Mouse (Mus musculus) liver, embryonic 14.5 days (tissue): ENCODE results near the gene Ptpa.

Experiments
- CTCF ChIP-seq: IDR thresholded peaks from 2 replicates; pipeline ENCODE4 v1.5.1; 2016; ENCODE audit warnings: antibody characterized with exemption, low read depth, control low read depth
- EP300 ChIP-seq: IDR thresholded peaks from 2 replicates; pipeline ENCODE4 v1.6.1; 2016; ENCODE audit warnings: antibody characterized with exemption, low read depth

DNA sequence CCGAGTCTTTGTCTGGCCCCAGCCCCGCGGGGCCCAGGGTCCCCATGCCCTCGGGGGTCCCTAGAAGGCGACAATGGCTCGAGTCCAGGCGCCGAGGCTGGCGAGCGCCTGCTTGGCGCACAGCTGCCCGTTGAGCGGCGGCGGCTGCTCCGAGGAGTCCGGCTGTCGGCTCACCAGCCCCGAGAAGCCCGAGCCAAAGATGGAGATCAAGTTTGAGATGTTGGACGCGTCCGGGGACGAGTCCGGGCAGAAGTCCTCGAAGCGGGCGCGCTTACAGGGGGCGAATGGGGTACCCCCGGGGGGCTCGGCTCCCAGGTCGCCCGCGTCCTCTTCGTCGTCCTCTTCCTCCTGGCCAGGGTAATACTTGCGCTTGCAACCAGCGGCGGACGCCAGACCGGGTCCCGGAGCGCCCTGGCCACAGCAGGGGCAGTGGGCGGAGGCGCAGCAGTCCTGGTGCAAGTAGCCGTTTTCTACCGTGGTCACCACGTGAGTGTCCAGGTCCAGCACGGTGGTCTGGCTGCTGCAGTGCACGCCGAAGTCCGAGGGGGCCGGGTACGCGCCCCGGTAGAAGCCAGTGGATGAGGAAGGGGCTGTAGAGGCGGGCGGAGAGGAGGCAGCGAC, 57.0 kb downstream of the Ptpa start:
- TF ChIP-seq CTCF (no peak), EP300 (no peak)
